Mouse (Mus musculus) adrenal gland, postnatal 14 days (tissue): Measurements from ENCODE around the gene 1700024P04Rik. TPM values are rescaled to one million over a fixed set of nuclear protein-coding genes. Genes with fewer than 3 reads are reported as not detected.

Experiments used
- DNase-seq: peaks from one replicate; pipeline ENCODE4 v3.0.0; 2021; ENCODE audit warnings: mixed read lengths
- total RNA-seq: library from RNA; stranded (reverse); gene quantifications from 2 replicates; pipeline ENCODE4 v1.2.3, GENCODE M21; 2021

1700024P04Rik gene
- total RNA-seq, 1 experiment from 2014 or later = not detected

- DNase-seq = no peak
Measured at GRCm38 (mm10) chr13:98966583-98966982, 17.8 kb downstream of the 1700024P04Rik start.

- DNase-seq = no peak
Measured at GRCm38 (mm10) chr13:98963612-98964011, 20.8 kb downstream of the 1700024P04Rik start.

- DNase-seq = no peak
Measured at GRCm38 (mm10) chr13:98958177-98958576, 26.2 kb downstream of the 1700024P04Rik start.

GRCm38 (mm10) chr13:98956209-98956608, 28.2 kb downstream of the 1700024P04Rik start:
- DNase-seq = no peak

- no peak for DNase-seq
Measured at GRCm38 (mm10) chr13:98955676-98956075, 28.7 kb downstream of the 1700024P04Rik start.

GRCm38 (mm10) chr13:98955226-98955625, 29.1 kb downstream of the 1700024P04Rik start:
- DNase-seq = peak; percentile 51

GRCm38 (mm10) chr13:98953830-98954229, 30.5 kb downstream of the 1700024P04Rik start:
- DNase-seq = no peak

- DNase-seq = no peak
Measured at GRCm38 (mm10) chr13:98951951-98952350, 32.4 kb downstream of the 1700024P04Rik start.

- no peak for DNase-seq
Measured at GRCm38 (mm10) chr13:98948146-98948545, 36.2 kb downstream of the 1700024P04Rik start.

- no peak for DNase-seq
Measured at GRCm38 (mm10) chr13:98946434-98946833, 37.9 kb downstream of the 1700024P04Rik start.

GRCm38 (mm10) chr13:98945908-98946307, 38.5 kb downstream of the 1700024P04Rik start:
- DNase-seq = no peak

GRCm38 (mm10) chr13:98945381-98945780, 39.0 kb downstream of the 1700024P04Rik start:
- no peak for DNase-seq

GRCm38 (mm10) chr13:98944620-98945081, 39.7 kb downstream of the 1700024P04Rik start:
- peak; percentile 57 for DNase-seq

- no peak for DNase-seq
Measured at GRCm38 (mm10) chr13:98942360-98942759, 42.0 kb downstream of the 1700024P04Rik start.

GRCm38 (mm10) chr13:98941829-98942343, 42.5 kb downstream of the 1700024P04Rik start:
- DNase-seq = no peak

GRCm38 (mm10) chr13:98937108-98937507, 47.3 kb downstream of the 1700024P04Rik start:
- DNase-seq = no peak

Other genes with a start within 250 kb of the 1700024P04Rik start
- 47.5 and 55.1 TPM in 2 replicates for gene Fcho2, start 169.1 kb downstream of the 1700024P04Rik start, total RNA-seq
- gene Tnpo1, start 58.2 kb downstream of the 1700024P04Rik start, total RNA-seq = 112 and 119 TPM in 2 replicates
- gene Zfp366, start 200.3 kb upstream of the 1700024P04Rik start, total RNA-seq = 10.3 and 12.3 TPM in 2 replicates